Comparison of ENCODE assay signal across 13 mouse cellular contexts in the genomic region with DNA sequence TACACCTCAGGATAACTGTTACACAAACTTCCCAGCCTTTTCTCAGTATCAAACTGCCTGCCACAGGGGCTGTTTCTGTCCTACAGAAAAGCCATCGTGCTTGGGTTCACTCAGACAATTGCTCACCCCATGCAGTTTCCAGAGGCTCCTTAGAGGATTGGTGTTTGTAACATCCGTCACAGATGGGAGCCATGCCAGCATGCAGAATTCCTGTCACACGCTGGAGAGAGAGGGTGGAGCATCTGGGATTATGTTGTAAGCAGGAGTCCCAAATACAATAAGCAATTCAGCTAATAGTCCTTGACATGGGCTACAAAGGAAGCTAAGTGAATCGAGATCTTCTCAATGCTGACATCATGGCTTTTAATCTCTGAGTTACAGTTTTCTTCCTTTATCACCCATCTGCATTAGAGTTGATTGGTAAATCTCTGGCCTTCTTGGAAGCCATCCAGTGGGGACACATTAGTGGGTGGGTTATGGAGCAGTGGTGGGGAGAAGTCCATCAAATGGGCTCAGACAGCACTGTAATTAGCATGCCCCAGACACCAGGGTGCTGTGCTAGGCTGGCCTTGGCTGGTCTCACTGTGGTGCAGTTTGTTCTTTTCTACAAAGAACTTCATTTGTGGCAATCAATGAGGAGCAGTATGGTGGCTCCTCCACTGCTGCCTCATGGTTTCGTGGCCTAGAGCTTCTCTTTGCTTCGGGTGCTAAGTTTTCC.
DNase-seq lines count a peak whose midpoint lies in the region; ATAC-seq and TF ChIP-seq lines count a peak whose summit lies in the region.
"Had no signal": no experiment of that assay in that cellular context is flagged by ENCODE, and none has a peak within 500 bp of the region (broad histone marks: within the 10 kb centered on the region; RNA-seq: fewer than 3 reads in every experiment).

No protein-coding gene starts in this region.

- no peak for TF ChIP-seq CTCF in layer of hippocampus, adult 2 months (conservative IDR thresholded peaks at IDR 0.05)

- no peak overlapping the region for H3K27ac ChIP-seq in layer of hippocampus, adult 2 months
- H3K27ac ChIP-seq in forebrain, embryonic 12.5 days = no peak overlapping the region
- H3K27ac ChIP-seq in neural tube, embryonic 15.5 days (replicated peaks) = peak overlapping the region; percentile 28; the same call in 1 of the 2 replicates
- H3K27ac ChIP-seq: embryonic facial prominence, embryonic 13.5 days had no signal

- peaks cover 47% of the 10 kb centered on the region for H3K27me3 ChIP-seq in forebrain, embryonic 12.5 days
- H3K27me3 ChIP-seq in neural tube, embryonic 15.5 days (replicated peaks) = no peaks in the 10 kb centered on the region
- H3K27me3 ChIP-seq: embryonic facial prominence, embryonic 13.5 days had no signal

- H3K9ac ChIP-seq in forebrain, embryonic 12.5 days = no peak overlapping the region
- H3K9ac ChIP-seq in neural tube, embryonic 15.5 days (replicated peaks) = no peak overlapping the region
- H3K9ac ChIP-seq: embryonic facial prominence, embryonic 13.5 days had no signal

- peak; percentile 90 for ATAC-seq in forebrain, embryonic 12.5 days (ENCODE audit: low FRiP score)
- peak; percentile 88 for ATAC-seq in neural tube, embryonic 15.5 days (ENCODE audit: low FRiP score)

- H3K4me3 ChIP-seq in layer of hippocampus, adult 2 months = no peak overlapping the region
- no peak overlapping the region for H3K4me3 ChIP-seq in forebrain, embryonic 12.5 days (replicated peaks)
- no peak overlapping the region for H3K4me3 ChIP-seq in neural tube, embryonic 15.5 days (replicated peaks)
- H3K4me3 ChIP-seq: embryonic facial prominence, embryonic 13.5 days had no signal

- no peak overlapping the region for H3K4me2 ChIP-seq in forebrain, embryonic 12.5 days
- H3K4me2 ChIP-seq in neural tube, embryonic 15.5 days = no peak overlapping the region
- H3K4me2 ChIP-seq: embryonic facial prominence, embryonic 13.5 days had no signal

- H3K9me3 ChIP-seq in forebrain, embryonic 12.5 days = no peaks in the 10 kb centered on the region
- no peaks in the 10 kb centered on the region for H3K9me3 ChIP-seq in neural tube, embryonic 15.5 days (replicated peaks)
- H3K9me3 ChIP-seq: embryonic facial prominence, embryonic 13.5 days had no signal

- peak; percentile 37 for DNase-seq in layer of hippocampus, adult 11-12 months (ENCODE audit: low spot score)
- no peak for DNase-seq in layer of hippocampus, adult 2 months (ENCODE audit: low spot score in 2 of 2)
- peak; percentile 35 for DNase-seq in lung, postnatal 10 days
- DNase-seq in left cerebral cortex, postnatal 14 days (ENCODE audit: low spot score in 2 of 2) = no peak
- DNase-seq in urinary bladder, postnatal 4 days (ENCODE audit: low spot score in 2 of 2) = no peak
- DNase-seq in spleen, adult 12 weeks (ENCODE audit: low spot score) = no peak
- DNase-seq: adrenal gland, postnatal 36 days; heart, adult 18-20 months; kidney, adult 18-20 months; thymus, postnatal 25 days had no signal

- no peaks in the 10 kb centered on the region for H3K36me3 ChIP-seq in forebrain, embryonic 12.5 days (replicated peaks)
- no peaks in the 10 kb centered on the region for H3K36me3 ChIP-seq in neural tube, embryonic 15.5 days
- H3K36me3 ChIP-seq: embryonic facial prominence, embryonic 13.5 days had no signal

- intact Hi-C loops in left cerebral cortex, postnatal 14 days (cut with DNase I) = loop anchor here (10.0 kb wide), 1 partner anchor 106 kb away; no protein-coding TSS in a partner anchor

- WGBS in forebrain, embryonic 12.5 days = 20% methylated on average over 6 of the region's 6 CpGs
- 29% methylated on average over 6 of the region's 6 CpGs for WGBS in neural tube, embryonic 15.5 days

- peaks cover 13% of the 10 kb centered on the region for H3K4me1 ChIP-seq in forebrain, embryonic 12.5 days
- H3K4me1 ChIP-seq in neural tube, embryonic 15.5 days = peaks cover 8% of the 10 kb centered on the region
- H3K4me1 ChIP-seq: embryonic facial prominence, embryonic 13.5 days had no signal

Comparison
In these comparisons a context has a peak if more than half of its experiments do, and no peak if none do; other contexts are left out.
1. DNase-seq: peak in layer of hippocampus, adult 11-12 months (single experiment) and lung, postnatal 10 days (single experiment); none in layer of hippocampus, adult 2 months (0 of 2), left cerebral cortex, postnatal 14 days (0 of 2), urinary bladder, postnatal 4 days (0 of 2) and spleen, adult 12 weeks (single experiment).